Mouse (Mus musculus): ENCODE results near the gene Lhpp.

The Lhpp gene

DNA sequence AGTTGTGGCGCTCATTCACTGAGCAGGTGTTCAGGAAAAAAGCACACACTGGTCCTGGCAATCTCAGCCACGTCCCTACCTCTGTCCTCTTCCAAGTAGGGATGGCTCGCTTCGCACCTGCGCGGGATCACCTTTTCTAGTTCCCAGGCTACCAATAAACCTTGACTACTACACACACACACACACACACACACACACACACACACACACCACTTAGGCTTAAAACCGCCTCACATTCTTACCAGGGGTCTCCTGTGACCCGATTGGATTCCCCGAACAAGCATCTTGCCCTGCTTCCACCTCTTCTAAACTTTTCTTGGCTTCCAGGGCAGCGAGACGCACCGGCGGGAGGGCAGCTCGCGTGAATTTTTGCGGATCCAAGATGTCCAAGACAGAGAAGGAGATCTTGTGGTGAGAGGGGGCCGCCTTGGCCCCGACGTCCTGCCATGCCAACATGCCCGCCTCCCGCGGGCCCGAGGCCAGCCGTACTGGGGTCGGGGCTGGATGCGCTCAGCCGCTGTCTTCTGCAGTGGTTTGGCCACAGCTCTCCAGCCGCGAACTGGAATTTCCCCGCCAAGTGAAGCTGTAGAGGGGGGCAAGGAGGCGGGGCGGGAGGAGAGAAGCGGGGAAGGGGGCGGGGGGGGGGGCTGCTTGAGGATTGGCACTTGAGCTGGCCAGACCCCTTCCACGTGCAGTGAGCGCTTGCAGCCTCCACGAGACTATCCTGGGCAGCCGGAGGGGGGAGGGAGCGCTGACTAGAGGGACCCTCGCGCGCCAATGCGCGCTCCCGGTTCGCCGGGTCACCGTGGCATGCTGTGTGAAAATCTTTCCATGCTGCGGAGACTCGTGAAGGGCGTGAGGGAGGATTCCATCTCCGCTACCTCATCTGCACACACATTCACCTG is 11.1 kb upstream of the Lhpp start, which contains the start of gene Nkx1-2:
Gene Nkx1-2, minus strand, starts transcription at position 567 of the 905 bp plus-strand sequence.
- DNase-seq (ENCODE audit: low read depth), result no peak

- peak; percentile 53 for DNase-seq (ENCODE audit: low read depth)
Observed at GRCm38 (mm10) chr7:132600026-132600425, 10.4 kb upstream of the Lhpp start.

DNA sequence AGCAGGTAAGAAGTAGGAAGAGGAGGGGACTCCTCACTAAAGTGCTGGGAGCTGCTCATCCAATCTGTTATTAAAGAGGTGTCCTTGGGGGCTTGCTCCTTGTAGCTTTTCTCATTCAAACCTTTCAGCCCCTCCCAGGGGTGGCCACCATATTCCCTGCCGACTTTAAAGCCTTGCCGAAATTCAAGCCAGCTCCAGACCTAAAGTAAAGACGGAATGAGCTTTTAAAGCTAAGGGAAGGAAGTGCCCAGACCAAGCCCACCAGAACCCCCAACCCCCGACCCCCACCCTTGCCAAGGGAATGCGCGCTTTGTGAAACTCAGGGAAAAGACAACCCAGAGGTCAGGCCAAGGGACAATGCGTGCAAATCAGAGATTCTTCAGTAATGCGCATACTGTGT is 9.5 kb upstream of the Lhpp start:
- no peak for DNase-seq (ENCODE audit: low read depth)

- DNase-seq (ENCODE audit: low read depth), result no peak
Observed at GRCm38 (mm10) chr7:132604720-132605119, 5.7 kb upstream of the Lhpp start.

DNA sequence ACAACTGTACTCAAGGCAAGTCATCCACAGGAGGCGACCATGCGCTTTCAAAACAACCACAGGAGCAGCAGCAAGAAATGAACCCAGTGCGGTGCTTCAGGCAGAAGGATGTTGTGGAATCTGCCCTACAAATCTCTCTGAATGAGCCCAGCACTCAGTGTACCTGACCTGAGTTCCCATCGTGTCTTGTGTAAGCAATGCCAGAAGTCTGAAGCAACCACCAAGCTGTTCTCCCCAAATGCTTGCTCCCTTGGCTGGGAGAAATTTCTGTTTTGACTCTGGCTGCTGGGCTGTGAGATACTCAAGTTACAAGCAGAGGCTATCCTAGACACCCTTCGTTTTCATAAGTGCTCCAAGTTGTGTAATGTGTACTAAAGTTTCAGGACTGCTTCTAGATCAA is 4.7 kb upstream of the Lhpp start:
- DNase-seq (ENCODE audit: low read depth), result no peak

DNA sequence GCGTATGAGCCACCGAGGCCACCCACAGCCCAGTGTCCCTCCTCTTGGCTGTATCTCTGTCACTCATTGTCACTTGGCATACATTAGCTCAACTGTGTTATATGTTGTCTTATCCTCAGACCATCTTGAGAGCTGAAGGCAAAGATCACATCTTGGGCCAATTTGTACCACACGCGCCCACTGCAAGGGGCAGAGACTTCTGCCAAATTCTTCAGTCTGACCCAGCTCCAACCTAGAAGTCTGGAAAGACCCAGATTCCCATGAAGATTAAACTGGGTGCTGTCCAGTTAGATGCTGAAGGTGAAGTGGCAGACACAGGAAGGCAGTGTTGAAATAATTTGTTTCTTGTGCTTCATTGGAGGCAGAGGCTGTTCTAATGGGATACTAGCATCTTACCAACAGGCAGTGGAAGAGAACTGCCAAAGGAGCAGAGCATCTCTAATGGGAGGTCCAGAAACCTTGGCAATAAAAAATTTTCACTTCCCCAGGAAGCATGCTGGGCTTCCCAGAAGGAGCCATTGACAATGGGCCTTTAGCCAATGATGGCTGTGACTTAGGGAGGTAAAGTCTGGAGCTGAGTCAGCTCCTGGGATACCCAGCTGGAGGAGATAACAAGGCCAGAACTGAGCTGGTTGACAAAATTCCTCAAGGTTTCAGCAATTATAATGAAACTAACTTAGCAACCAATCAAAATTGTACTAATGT is 2.0 kb upstream of the Lhpp start:
- no peak for DNase-seq (ENCODE audit: low read depth)

DNA sequence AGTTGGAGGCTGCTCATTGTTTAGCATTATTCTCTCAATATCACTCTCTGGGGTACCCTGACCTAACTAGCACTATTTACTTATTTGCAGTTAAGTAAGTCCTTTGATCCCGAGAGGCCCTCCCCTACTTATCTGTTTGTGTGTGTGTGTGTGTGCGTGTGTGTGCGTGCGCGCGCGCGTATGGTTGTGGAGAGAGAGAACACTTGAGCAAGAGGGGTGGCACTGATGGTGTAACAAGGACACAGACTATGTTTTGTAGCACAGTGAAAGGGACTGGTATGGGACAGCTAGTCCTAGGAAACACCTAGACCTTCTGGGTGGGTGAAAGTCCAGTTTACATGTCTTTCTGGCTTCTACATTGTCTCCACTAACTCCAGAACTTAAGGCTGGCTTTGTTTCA is 1.1 kb downstream of the Lhpp start:
- peak; percentile 21 for DNase-seq (ENCODE audit: low read depth)

GRCm38 (mm10) chr7:132615346-132615745 is 4.9 kb downstream of the Lhpp start:
- no peak for DNase-seq (ENCODE audit: low read depth)

DNA sequence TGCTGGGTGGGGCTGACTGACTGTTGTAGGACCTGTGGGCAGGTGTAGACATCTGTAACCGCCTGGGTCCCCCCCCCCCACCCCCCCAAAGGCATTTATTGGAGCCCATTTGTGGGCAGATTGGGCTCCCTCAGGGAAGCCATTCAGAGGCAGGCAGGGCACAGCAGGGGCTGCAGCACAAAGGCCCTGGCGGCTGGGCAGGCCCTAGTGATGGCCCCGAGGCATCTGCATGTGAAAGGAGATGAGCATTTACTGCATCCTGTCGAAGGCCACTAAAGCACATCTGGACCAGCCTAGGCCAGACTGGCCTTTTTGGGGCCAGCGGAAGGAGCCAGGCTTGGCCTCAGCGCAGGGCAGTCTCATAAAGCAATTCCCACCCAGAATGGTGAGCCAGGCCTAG is 6.0 kb downstream of the Lhpp start:
- DNase-seq (ENCODE audit: low read depth), result no peak

DNA sequence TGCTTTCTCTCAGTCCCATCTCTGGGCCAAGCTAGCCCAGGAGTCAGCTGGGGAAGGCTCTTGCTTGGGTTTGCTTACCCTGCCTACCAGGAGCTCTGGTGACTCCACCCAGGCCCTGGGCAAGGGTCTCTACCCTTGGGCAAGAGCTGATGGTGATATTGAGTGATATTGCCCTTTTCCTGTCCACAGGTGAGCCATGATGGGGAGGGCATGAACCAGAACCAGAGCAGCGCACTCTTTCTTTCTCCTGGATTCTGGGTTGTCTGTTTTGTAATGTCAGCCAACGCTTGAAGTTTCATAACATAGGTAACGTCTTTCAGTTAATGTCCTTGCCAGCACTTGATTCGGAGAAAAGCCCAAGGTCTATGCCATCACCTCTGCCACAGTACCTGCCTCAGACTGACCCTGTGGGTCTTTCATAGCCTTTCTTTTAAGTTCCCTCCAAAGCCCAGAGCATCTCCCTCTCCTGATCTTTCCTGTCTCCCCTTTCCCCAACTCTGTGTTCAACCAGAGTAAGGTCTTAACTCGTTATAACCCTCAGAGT is 6.7 kb downstream of the Lhpp start:
- no peak for DNase-seq (ENCODE audit: low read depth)

DNA sequence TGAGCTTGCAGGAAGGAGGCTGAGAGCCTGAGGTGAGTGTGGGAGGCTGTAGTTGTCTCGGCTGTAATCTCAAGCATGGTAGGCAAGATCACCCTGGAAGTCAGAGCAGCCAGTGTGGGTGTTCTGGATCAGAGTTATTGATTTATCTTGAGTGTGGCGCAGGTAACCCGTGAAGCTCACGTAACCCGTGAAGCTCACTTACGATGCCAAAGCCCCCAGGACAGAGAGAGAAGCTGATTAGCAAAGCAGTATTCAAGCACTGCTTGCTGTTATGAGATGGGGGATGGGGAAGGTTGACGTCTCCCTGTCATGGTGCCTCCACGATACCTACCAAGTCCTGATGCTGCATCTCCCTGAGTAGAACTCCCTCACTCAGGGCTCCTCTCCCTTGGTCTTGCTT is 9.1 kb downstream of the Lhpp start:
- DNase-seq (ENCODE audit: low read depth), result no peak

DNA sequence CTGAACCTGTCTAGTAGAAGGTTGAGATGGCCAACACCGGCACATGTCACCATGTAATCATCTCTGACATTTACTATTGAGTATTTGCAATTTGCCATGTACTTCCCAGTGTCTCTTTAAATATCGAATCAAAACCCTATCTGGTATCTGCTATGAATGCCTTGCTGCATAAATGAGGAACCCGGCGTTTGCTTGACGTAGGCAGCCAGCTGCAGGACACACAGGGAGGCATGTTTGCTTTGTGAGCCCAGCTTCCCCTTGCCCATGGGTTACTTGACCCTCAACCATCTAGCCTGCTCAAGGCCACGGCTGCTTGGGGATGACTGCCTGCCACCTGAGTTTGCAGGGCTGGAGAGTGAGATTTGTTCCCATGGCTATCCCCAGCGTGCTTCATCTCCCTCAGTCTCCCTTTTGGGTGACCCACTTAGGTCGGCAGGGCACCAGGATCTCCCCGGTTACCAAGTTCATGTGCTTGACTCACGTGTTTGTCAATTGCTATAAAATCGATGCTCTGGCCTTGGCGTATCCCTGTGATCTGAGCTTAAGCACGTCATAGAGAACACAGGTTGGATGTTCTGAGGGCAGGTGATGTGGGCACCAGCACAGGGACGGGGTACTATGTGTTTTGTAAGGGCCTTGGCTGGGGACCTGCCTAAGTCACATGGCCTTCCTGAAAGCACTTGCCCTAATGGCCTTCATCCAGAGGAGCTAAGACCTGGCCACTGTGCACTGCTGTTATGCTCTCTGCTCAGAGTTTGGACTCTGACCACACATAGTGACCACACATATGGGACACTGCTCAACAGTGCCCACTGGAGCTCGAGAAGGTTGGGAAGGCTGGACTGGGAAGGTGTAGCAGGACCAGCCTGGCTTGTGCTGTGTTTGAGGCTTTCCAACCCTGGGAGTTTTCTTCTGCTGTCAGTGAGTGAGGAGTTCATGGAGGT is 9.8 kb downstream of the Lhpp start:
- no peak for DNase-seq (ENCODE audit: low read depth)

- DNase-seq (ENCODE audit: low read depth), result no peak
Observed at GRCm38 (mm10) chr7:132624161-132624560, 13.7 kb downstream of the Lhpp start.

DNA sequence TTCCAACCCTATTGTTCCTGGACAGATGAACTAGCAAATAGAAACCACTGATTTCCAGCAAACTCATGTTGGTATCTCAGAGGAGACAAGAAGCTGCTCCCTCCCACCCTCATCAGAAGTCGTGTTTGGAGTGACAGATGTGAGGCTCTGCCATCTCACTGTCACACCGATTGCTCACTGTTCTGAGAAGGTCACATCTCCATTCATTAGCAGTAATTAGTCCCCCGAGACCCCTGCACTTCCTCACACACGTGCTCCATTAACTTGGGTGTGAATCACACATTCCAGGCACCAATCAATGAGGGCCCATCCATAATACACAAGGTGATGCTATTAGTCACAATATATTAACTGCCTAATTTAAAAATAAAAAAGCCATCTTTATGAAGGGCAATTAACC is 15.7 kb downstream of the Lhpp start:
- no peak for DNase-seq (ENCODE audit: low read depth)

- DNase-seq (ENCODE audit: low read depth), result no peak
Observed at GRCm38 (mm10) chr7:132627448-132627847, 17.0 kb downstream of the Lhpp start.

DNA sequence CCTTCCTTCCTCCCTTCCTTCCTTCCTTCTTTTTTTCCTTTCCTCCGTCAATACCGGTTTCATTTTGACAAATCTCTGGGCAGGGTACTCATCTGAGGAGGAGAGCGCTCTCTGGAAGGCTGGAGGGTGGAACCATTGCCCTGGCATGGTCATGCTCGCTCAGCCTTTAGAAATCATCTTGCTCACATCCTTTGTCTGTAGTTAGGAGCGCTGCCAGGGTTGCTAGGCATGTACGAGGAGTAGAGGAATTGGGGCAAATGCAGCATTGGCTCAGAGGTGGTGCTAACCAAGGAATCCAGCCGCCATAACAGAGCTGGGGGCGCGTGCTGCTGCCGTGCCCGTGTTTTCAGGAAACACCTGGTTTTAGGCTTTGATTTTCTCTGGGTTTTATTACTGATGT is 20.9 kb downstream of the Lhpp start:
- no peak for DNase-seq (ENCODE audit: low read depth)

DNA sequence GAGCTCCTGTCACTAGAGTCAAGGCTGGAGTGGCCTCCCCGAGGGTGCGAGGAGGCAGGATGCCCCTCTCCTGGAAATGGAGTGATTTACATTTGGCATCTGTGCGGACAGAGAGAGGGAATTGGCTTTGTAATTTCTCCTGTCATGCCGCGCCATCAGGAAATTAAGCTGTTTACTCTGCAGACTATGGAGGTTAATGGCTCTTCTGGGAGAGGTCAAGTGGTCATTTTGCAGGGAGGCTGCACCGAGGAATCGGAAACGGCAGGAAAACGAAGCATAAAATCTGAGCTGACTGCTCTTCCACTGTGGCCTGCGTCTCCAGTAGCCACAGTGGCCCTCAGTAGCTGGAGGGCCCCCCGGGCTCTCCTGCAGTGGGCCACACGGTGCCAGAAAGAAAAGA is 26.9 kb downstream of the Lhpp start:
- no peak for DNase-seq (ENCODE audit: low read depth)

DNA sequence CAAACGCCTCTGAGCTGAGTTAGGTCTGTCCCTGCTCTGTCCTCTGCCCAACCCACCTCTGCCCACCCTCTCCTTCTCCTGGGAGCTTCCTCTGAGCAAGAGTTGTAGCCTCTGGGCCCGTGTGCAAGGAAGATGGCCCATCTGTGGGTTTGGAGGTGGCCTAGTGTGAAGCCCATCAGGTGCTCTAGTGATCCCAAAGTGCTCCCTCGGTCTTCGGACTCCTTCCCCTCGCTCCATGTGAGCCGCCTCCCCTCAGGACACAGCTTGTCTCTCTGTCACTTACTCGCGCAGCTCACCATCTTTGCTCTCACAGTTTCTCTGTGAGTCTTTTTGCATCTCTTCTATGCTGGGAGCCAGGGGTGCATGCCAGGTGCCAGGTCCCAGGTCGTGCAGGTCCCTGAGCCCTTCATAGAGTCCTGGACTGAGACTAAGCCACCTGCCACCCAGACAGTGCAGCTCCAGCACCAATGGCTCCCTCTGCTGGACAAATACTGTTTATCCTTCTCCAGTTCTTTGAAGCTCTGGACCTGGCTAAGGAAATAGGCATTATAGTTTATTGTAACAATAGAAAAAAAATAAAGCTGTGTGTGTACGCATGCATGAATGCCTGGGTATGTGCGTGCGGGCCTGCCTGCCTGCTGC is 28.1 kb downstream of the Lhpp start:
- peak; percentile 64 for DNase-seq (ENCODE audit: low read depth)

GRCm38 (mm10) chr7:132640946-132641345 is 30.5 kb downstream of the Lhpp start:
- DNase-seq (ENCODE audit: low read depth), result no peak

DNA sequence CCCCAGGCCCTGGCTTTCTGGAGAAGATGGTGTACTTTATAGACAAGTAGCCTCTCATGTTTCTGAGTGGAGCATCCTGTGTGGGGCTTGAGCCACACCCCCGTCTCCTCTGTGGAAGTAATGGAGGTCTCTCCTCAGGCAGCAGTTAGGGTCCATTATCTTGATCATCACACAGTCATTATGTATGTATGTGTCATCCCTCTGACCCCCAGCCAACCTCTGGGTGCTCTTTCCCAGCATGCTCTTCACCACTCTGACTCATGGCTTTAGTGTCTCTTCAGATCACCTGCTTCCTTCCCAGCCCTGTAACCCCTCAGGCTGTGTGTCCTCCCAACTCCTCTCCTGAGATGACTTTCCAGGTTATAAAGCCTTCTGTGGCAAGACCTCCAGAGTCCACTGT is 31.2 kb downstream of the Lhpp start:
- DNase-seq (ENCODE audit: low read depth), result no peak

DNA sequence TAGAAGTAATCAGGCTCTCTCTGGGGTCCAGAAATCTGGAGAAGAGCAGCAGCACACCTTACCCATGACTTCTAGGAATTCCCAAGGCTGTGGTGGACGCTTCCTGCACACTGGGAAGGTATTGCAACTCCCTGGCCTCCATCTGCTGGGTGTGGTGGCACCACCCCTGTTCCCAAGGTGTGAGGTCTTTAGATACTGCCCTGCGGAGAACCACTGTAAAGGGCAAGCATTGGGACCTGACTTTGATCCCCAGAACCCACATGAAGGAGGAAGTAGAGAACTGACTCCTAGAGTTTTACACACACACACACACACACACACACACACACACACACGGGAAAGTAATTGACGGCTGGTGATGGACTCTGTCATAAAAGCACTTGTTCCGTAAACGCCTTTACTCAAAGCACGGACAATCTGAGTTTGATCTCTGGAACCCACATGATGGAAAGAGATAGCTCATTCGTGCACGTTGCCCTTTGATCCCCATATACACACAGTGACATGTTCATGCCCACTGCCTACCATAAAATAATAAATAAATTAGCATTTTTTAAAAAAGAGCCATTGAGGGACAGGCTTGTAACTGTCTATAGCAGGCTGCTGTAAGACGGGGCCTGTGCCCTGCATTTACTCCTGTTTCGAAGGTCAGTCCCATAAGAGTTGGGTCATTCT is 34.3 kb downstream of the Lhpp start:
- no peak for DNase-seq (ENCODE audit: low read depth)

All from induced T-regulatory cell, adult 2 months (primary cell).